Mouse (Mus musculus) v-Abl transformed pro-B cells (cell line): ENCODE data around the gene Dynll2.

Experiments
- in situ Hi-C, 2 experiments: fragments of 400-800 bp; cut with MboI; formaldehyde crosslinking; loops; one replicate each; pipeline ENCODE4 v1.15.1; 2025; ENCODE audit not compliant: unreplicated experiment in 2 of 2

Dynll2 gene

GRCm38 (mm10) chr11:87999751-88000150 lies 12.4 kb upstream of the Dynll2 start:
- in situ Hi-C loops, result no loop called here

DNA sequence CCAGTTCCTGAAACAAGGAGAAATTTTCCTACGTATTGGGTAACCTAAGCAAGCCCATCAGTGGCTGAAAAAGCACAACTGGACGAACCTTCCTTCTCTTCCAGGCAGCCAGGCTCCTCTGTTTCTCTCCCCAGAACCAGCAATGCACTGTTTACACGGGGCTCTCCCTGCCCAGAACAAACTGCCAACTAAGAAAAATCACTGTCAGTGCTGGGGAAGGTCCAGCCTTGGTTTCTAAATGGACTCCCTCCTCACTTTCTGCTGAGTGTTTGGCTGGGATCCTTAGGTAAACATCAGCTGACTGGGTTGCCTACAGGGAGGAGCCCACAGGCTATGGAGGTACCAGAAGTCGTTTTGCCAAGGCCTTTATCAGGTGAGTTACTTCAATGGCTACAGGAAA lies 4.5 kb upstream of the Dynll2 start:
- in situ Hi-C loops, result no loop called here

DNA sequence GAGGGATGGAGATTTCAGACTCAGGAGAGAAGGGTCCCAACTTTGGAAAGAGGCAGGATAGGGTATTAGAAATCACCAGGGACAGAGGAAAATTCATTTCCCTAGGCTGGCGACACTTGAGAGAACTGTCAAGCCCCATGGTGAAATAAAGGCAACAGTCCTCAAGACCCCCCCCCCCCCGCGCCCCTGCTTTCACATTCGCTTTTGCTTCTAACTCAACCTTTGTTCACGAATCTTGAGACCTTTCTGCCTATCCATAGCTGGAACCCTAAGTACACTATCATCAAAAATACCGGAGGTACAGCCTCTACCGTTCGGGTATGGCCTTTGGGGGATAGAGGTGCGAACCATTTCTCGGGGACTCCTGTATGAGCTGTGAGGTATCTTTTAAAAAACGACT lies 528 bp upstream of the Dynll2 start:
- in situ Hi-C loops, result loop anchor here in 1 of 2 experiments (5.0 kb wide), 1 partner anchor 59 kb away; the partner anchor contains the start of gene Srsf1

DNA sequence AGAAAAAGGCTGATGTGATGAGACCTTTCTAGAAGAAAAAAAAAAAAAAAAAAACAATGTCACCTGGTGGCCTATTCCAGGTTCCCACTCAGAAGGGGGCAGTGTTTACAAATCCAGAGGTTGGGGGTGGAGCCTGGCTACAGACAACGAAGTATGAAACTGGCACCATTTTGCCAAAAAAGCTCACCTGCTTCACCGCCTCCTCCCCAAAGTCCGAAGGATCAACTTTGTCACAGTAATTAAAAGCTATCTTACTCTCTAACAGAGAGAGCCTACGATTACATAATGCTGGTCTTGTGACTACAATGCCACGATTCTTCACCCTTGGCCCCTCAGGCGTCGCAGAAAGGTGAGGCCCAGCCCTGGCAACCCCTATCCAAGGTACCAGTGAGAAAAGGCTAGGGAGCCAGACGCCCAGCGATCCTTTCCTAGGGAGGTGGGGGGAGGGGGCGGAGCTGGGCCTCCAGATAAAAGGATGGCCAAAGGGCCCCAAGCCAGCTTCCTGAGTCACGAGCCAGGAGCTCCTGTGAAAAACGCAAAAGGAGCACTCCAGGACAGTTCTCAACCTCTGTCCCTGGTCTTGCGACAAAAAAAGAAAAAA lies 1.1 kb downstream of the Dynll2 start:
- in situ Hi-C loops, result loop anchor here in 1 of 2 experiments (5.0 kb wide), 1 partner anchor 61 kb away; the partner anchor contains the start of gene Srsf1

GRCm38 (mm10) chr11:87985643-87986042 lies 1.7 kb downstream of the Dynll2 start:
- in situ Hi-C loops, result loop anchor here in 1 of 2 experiments (5.0 kb wide), 1 partner anchor 62 kb away; the partner anchor contains the start of gene Srsf1

DNA sequence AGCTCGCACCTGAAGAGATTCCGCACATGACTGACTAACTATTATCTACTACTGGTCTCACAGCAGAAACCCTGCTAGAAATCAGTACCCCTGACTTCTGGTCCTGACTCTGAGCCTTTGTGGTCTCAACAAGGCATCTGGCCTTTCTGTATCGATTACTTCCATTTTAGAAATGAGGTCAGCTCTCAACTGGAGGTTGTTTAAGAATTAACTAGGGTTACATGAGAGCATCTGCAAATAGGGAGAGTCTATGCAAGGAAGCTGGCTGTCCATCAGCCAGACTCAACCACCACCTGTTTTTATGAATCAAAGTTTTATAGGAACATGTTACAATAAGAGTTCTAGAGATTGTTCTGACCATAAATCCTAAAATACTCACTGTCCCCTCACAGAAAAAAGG lies 2.8 kb downstream of the Dynll2 start:
- in situ Hi-C loops, result no loop called here

- in situ Hi-C loops, result loop anchor here (5.0 kb wide), 2 partner anchors 73 to 218 kb away; no protein-coding TSS in a partner anchor
Measured at GRCm38 (mm10) chr11:87978905-87979304, 8.4 kb downstream of the Dynll2 start.

- in situ Hi-C loops, result loop anchor here (5.0 kb wide), 2 partner anchors 75 to 220 kb away; no protein-coding TSS in a partner anchor
Measured at GRCm38 (mm10) chr11:87977021-87977420, 10.3 kb downstream of the Dynll2 start.

GRCm38 (mm10) chr11:87974477-87975181 lies 12.7 kb downstream of the Dynll2 start:
- in situ Hi-C loops, result loop anchor here (5.0 kb wide), 2 partner anchors 78 to 223 kb away; no protein-coding TSS in a partner anchor

DNA sequence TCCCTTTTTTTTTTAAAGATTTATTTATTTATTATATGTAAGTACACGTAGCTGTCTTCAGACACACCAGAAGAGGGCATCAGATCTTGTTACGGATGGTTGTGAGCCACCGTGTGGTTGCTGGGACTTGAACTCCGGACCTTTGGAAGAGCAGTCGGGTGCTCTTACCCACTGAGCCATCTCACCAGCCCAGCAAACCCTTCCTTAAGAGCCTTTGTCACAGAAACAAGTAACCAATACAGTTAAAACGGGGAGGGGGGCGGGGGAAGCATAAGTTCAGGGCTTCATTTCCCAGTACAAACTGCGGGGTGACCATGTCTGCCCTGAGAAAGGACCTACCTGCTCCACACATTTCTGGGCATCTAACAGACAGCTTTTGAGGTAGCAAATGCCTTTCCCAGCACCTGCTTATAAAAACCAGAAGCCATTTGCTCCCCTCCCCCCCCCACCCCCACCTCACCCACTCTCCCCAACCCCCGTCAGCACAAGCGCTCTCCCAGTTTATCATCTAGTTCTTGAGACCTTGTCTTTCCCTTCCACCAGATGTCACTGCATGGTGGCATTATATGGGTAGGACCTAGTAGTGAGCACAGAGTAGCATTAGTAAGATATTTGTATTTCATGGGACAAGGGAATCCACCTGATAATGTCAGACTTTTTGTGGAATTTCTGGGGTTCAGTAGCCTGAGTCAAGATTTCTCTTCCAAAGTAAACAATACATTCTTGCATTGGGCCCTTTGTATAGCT lies 13.6 kb downstream of the Dynll2 start:
- in situ Hi-C loops, result no loop called here

DNA sequence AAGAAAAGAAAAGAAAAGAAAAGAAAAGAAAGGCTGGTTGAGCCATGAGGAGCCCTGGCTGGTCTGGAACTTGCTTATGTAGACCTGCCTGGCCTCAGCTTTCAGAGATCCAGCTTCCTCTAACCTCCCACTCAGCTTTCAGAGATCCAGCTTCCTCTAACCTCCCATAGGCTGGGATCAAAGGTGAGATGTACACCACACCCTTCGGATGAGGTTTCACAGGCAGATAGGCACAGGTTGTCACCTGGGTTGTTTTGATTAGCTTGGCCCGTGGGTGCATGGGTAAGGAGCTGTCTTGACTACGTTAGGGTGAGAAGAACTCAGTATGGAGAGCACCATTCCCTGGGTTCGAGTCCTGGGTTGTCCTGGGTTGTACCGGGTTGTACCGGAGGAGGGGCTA lies 14.5 kb downstream of the Dynll2 start:
- in situ Hi-C loops, result no loop called here

DNA sequence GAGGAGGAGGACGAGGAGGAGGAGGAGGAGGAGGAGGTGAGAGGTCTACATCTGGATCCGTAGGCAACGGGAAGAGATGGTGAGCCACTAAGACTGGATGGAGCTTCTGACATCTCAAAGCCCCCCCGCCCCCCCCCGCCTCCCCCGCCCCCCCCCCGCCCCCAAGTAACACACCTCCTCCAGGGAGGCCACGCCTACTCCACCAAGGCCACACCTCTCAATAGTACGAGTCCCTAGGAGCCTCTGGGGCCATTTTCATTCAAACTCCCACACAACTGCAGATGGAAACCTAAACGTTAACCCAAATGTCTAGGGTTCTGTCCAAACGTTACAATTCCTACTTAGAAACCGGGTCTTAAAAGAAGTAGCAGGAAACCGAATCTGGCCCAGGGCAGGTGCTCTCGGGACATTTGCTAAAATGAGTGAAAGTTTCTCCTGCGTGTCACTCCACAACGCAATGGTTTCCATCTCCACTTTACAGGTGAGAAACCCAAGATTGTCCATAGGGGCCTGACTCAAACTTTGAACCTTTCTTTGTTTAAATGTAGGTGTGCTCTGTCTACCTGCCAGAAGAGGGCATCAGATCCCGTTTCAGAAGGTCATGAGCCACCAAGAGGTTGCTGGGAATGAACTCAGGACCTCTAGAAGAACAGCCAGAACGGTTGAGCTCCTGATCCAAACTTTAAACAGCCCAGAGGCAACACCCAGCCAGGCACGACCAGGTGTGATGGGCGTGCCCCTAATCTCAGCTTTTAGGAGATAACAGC lies 18.8 kb downstream of the Dynll2 start:
- in situ Hi-C loops, result loop anchor here (5.0 to 10.0 kb wide), 3 partner anchors 229 to 859 kb away; no protein-coding TSS in a partner anchor

- in situ Hi-C loops, result loop anchor here (5.0 to 10.0 kb wide), 3 partner anchors 230 to 860 kb away; no protein-coding TSS in a partner anchor
Measured at GRCm38 (mm10) chr11:87967692-87968289, 19.5 kb downstream of the Dynll2 start.

DNA sequence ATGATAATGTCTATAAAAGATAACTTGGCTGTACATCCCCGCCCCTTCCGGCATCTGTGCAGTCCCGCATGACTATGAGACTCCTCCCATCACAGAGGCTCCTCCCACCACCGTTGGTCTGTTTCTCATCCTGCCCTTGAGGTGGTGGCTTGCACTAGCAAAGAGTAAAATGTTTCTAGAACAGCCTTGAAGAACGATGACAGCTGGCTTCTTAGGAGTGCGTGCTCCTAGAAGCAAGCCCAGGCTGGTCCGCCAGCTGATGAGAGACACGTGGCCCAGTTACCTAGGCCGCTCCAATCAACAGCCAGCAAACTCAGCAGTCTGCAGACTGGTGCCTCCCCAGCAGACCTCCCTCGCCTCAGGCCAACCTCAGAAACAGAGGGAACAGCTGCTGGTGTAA lies 21.1 kb downstream of the Dynll2 start:
- in situ Hi-C loops, result loop anchor here (5.0 to 10.0 kb wide), 3 partner anchors 231 to 861 kb away; no protein-coding TSS in a partner anchor

DNA sequence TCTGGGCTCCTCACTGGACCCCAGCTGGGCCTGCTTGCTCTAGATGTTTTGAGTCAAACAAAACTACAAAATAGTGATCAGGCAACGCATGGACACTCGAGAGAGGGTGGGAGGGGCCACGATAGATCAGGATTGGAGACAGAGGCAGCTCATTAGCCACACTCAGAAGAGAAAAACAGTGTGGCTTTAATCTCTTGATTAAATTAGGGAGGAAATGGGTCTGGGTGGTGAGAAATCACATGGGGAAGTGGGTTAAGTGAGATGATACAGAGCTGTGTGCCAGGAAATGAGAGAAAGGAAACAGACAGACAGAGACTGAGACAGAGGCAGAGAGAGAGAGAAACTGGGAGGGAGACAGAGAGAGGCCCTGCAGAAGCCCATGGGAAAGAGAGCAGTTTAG lies 22.0 kb downstream of the Dynll2 start:
- in situ Hi-C loops, result loop anchor here (5.0 to 10.0 kb wide), 3 partner anchors 232 to 862 kb away; no protein-coding TSS in a partner anchor

GRCm38 (mm10) chr11:87957066-87957465 lies 30.3 kb downstream of the Dynll2 start:
- in situ Hi-C loops, result no loop called here

GRCm38 (mm10) chr11:87955144-87955543 lies 32.2 kb downstream of the Dynll2 start:
- in situ Hi-C loops, result no loop called here

DNA sequence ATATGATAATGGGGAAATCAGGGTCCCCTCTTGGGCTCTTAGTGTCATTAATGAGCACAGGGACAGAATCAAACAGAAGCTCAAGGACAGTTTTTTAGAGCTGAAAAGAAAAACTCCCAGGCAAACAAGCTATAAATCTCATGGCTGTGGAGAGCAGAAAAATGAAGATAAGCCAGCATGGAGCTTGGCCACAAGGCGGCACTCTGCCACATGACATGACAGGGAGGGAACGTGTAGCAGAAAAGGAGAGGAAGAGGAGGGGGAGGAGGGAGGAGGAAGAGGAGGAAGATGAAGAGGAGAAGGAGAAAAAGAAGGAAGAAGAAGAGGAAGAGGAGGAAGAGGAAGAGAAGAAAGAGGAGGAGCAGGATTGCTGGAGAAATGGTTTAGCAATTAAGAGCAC lies 37.3 kb downstream of the Dynll2 start:
- in situ Hi-C loops, result no loop called here

DNA sequence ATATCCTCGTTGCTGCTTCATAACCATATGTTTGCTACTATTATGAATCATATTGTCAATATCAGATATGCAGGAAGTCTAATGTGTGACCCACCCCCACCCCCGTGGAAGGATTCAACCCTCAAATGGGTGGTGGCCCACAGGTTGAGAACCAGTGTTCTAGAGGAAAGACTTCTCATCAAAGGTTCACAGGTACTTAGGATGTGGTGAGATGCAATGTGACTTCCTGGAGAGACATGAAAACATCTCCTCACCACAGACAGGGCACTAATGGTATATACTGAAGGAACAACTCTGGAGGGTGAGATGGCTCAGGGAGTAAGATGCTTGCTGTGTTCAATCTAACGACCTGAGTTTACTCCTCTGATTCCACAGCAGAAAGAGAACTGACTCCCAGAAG lies 51.9 kb downstream of the Dynll2 start:
- in situ Hi-C loops, result no loop called here

- in situ Hi-C loops, result no loop called here
Measured at GRCm38 (mm10) chr11:87933731-87934130, 53.6 kb downstream of the Dynll2 start.
